In the genomic region with DNA sequence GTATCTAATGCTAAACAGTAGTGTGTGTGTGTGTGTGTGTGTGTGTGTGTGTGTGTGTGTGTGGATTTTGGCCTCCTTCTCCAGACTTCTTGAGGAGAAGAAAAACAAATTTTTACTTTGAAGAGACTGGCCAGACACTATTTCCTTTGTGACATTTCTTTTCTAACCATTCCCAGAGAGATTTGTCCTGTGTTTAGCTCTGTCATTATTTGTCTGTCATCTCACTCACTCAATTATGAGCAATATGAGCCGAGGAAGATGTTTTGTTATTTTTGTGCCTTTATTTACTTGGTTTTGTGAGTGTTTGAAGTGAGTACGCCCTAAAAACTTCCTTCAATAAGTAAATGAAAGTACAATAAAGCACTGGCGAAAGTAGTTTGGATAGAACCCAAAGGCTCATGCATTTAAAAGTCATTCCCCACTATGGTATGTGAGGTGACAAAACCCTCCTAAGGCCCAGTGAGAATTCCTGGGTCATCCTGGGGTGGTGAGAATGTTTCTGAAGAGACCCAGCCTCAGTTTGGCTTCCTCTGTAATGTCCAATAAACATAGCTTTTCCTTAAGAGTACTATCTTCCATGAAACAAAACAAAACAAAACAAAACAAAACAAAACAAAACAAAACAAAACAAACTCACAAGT, we compare ENCODE assay signal across 30 mouse cellular contexts. TPM values are rescaled to one million over a fixed set of nuclear protein-coding genes. Genes with fewer than 3 reads are reported as not detected.
DNase-seq lines count a peak whose midpoint lies in the region; ATAC-seq and TF ChIP-seq lines count a peak whose summit lies in the region.
"Had no signal": no experiment of that assay in that cellular context is flagged by ENCODE, and none has a peak within 500 bp of the region (broad histone marks: within the 10 kb centered on the region; RNA-seq: fewer than 3 reads in every experiment).

No protein-coding gene starts in this region.

- H3K36me3 ChIP-seq in lung, embryonic 14.5 days (ENCODE audit: insufficient read depth) = no peaks in the 10 kb centered on the region
- no peaks in the 10 kb centered on the region for H3K36me3 ChIP-seq in midbrain, embryonic 11.5 days (ENCODE audit: control insufficient read depth, insufficient read depth, low read length)
- H3K36me3 ChIP-seq in midbrain, postnatal 0 days (ENCODE audit: insufficient read depth, low read length) = no peaks in the 10 kb centered on the region
- no peaks in the 10 kb centered on the region for H3K36me3 ChIP-seq in kidney, embryonic 15.5 days
- H3K36me3 ChIP-seq: forebrain, embryonic 10.5 days; G1E; heart, embryonic 12.5 days; heart, embryonic 15.5 days; hindbrain, embryonic 10.5 days; hindbrain, embryonic 13.5 days had no signal

- H3K27me3 ChIP-seq in lung, embryonic 14.5 days (ENCODE audit: insufficient read depth, low read length) = no peaks in the 10 kb centered on the region
- H3K27me3 ChIP-seq in midbrain, embryonic 11.5 days (ENCODE audit: control insufficient read depth, insufficient read depth, low read length) = no peaks in the 10 kb centered on the region
- no peaks in the 10 kb centered on the region for H3K27me3 ChIP-seq in midbrain, postnatal 0 days (ENCODE audit: insufficient read depth, low read length)
- no peaks in the 10 kb centered on the region for H3K27me3 ChIP-seq in kidney, embryonic 15.5 days
- H3K27me3 ChIP-seq: CH12.LX; forebrain, embryonic 13.5 days; heart, embryonic 12.5 days; heart, embryonic 15.5 days; hindbrain, embryonic 13.5 days; Patski had no signal

- 35% methylated on average over 3 of the region's 3 CpGs for WGBS in lung, embryonic 14.5 days
- 27% methylated on average over 3 of the region's 3 CpGs for WGBS in lung, adult 2 months
- WGBS in midbrain, embryonic 11.5 days = 76% methylated on average over 3 of the region's 3 CpGs
- 77% methylated on average over 3 of the region's 3 CpGs for WGBS in midbrain, postnatal 0 days
- WGBS in kidney, embryonic 15.5 days = 64% methylated on average over 3 of the region's 3 CpGs

- peak; percentile 66 for DNase-seq in lung, embryonic 14.5 days
- DNase-seq in lung, adult 2 months = no peak
- peak; percentile 39 for DNase-seq in midbrain, embryonic 11.5 days (ENCODE audit: low spot score, missing footprints)
- DNase-seq in midbrain, postnatal 0 days (ENCODE audit: low spot score) = no peak
- peak; percentile 3 for DNase-seq in lung, postnatal 36 days
- DNase-seq: adrenal gland, postnatal 10 days; adrenal gland, postnatal 36 days; B cell, adult 2 months; cerebellum, adult 18-20 months; cerebellum, adult 9-10 months; cerebellum, postnatal 14 days; gastrocnemius, adult 2 months; gastrocnemius, postnatal 25 days; heart, adult 18-20 months; heart, postnatal 10 days; heart, postnatal 36 days had no signal

- ATAC-seq in lung, embryonic 14.5 days (ENCODE audit: insufficient read depth) = peak; percentile 88
- no peak for ATAC-seq in midbrain, embryonic 11.5 days (ENCODE audit: low FRiP score)
- ATAC-seq in midbrain, postnatal 0 days (ENCODE audit: low FRiP score) = no peak
- no peak for ATAC-seq in kidney, embryonic 15.5 days (replicated peaks; ENCODE audit: low FRiP score)
- ATAC-seq: forebrain, embryonic 13.5 days; forebrain, embryonic 16.5 days; hindbrain, embryonic 16.5 days; Patski had no signal

- no peak for TF ChIP-seq CTCF in lung, embryonic 14.5 days (IDR thresholded peaks at IDR 0.05; ENCODE audit: low read depth)
- TF ChIP-seq CTCF in lung, adult 2 months (IDR thresholded peaks at IDR 0.05; ENCODE audit: insufficient read depth, low read length) = no peak
- TF ChIP-seq CTCF in midbrain, postnatal 0 days (IDR thresholded peaks at IDR 0.05) = no peak

- H3K4me2 ChIP-seq in lung, embryonic 14.5 days = no peak overlapping the region
- no peak overlapping the region for H3K4me2 ChIP-seq in midbrain, embryonic 11.5 days
- no peak overlapping the region for H3K4me2 ChIP-seq in midbrain, postnatal 0 days (ENCODE audit: low read depth, low read length, poor library complexity, severe bottlenecking)
- no peak overlapping the region for H3K4me2 ChIP-seq in kidney, embryonic 15.5 days
- H3K4me2 ChIP-seq: forebrain, embryonic 13.5 days; heart, embryonic 12.5 days; heart, embryonic 15.5 days; hindbrain, embryonic 13.5 days had no signal

- H3K4me3 ChIP-seq in lung, embryonic 14.5 days (ENCODE audit: low read depth, low read length) = no peak overlapping the region
- no peak overlapping the region for H3K4me3 ChIP-seq in lung, adult 2 months (replicated peaks; ENCODE audit: extremely low read depth, low read depth, low read length)
- no peak overlapping the region for H3K4me3 ChIP-seq in midbrain, embryonic 11.5 days (ENCODE audit: low read depth, low read length)
- H3K4me3 ChIP-seq in midbrain, postnatal 0 days (ENCODE audit: low read depth, low read length) = no peak overlapping the region
- no peak overlapping the region for H3K4me3 ChIP-seq in kidney, embryonic 15.5 days (replicated peaks)
- H3K4me3 ChIP-seq: forebrain, embryonic 10.5 days; forebrain, embryonic 13.5 days; gastrocnemius, adult 2 months; heart, embryonic 12.5 days; heart, embryonic 15.5 days; hindbrain, embryonic 10.5 days; hindbrain, embryonic 13.5 days had no signal

- H3K9me3 ChIP-seq in lung, embryonic 14.5 days (ENCODE audit: low read depth, low read length) = no peaks in the 10 kb centered on the region
- H3K9me3 ChIP-seq in midbrain, embryonic 11.5 days (ENCODE audit: control insufficient read depth, low read length) = no peaks in the 10 kb centered on the region
- H3K9me3 ChIP-seq in midbrain, postnatal 0 days (ENCODE audit: low read length) = no peaks in the 10 kb centered on the region
- no peaks in the 10 kb centered on the region for H3K9me3 ChIP-seq in kidney, embryonic 15.5 days (replicated peaks)
- H3K9me3 ChIP-seq: forebrain, embryonic 10.5 days; forebrain, embryonic 13.5 days; G1E; heart, embryonic 12.5 days; heart, embryonic 15.5 days; hindbrain, embryonic 10.5 days; hindbrain, embryonic 13.5 days had no signal

- TF ChIP-seq POLR2A in lung, adult 2 months (IDR thresholded peaks at IDR 0.05; ENCODE audit: borderline replicate concordance, extremely low read depth, low read depth, low read length) = no peak

- H3K27ac ChIP-seq in lung, embryonic 14.5 days (ENCODE audit: low read depth) = no peak overlapping the region
- no peak overlapping the region for H3K27ac ChIP-seq in midbrain, embryonic 11.5 days (ENCODE audit: low read depth, low read length)
- no peak overlapping the region for H3K27ac ChIP-seq in midbrain, postnatal 0 days (ENCODE audit: low read depth, low read length)
- no peak overlapping the region for H3K27ac ChIP-seq in kidney, embryonic 15.5 days
- H3K27ac ChIP-seq: forebrain, embryonic 10.5 days; forebrain, embryonic 13.5 days; gastrocnemius, adult 2 months; heart, embryonic 15.5 days; hindbrain, embryonic 10.5 days; hindbrain, embryonic 13.5 days had no signal

- H3K9ac ChIP-seq in lung, embryonic 14.5 days = no peak overlapping the region
- no peak overlapping the region for H3K9ac ChIP-seq in midbrain, embryonic 11.5 days (ENCODE audit: low read length)
- H3K9ac ChIP-seq in midbrain, postnatal 0 days (replicated peaks; ENCODE audit: low read length, poor library complexity, severe bottlenecking) = no peak overlapping the region
- H3K9ac ChIP-seq in kidney, embryonic 15.5 days = no peak overlapping the region
- H3K9ac ChIP-seq: forebrain, embryonic 13.5 days; heart, embryonic 12.5 days; heart, embryonic 15.5 days; hindbrain, embryonic 13.5 days had no signal

- no peaks in the 10 kb centered on the region for H3K4me1 ChIP-seq in lung, embryonic 14.5 days (ENCODE audit: insufficient read depth)
- H3K4me1 ChIP-seq in lung, adult 2 months (ENCODE audit: control insufficient read depth, insufficient read depth, low read length) = no peaks in the 10 kb centered on the region
- H3K4me1 ChIP-seq in midbrain, embryonic 11.5 days (ENCODE audit: control insufficient read depth, insufficient read depth, low read length) = no peaks in the 10 kb centered on the region
- H3K4me1 ChIP-seq in midbrain, postnatal 0 days (ENCODE audit: insufficient read depth, low read length) = no peaks in the 10 kb centered on the region
- no peaks in the 10 kb centered on the region for H3K4me1 ChIP-seq in kidney, embryonic 15.5 days
- H3K4me1 ChIP-seq: forebrain, embryonic 10.5 days; forebrain, embryonic 13.5 days; heart, embryonic 12.5 days; heart, embryonic 15.5 days; hindbrain, embryonic 10.5 days; hindbrain, embryonic 13.5 days had no signal

RNA-seq across cellular contexts. Expression of gene Slc13a1, which starts 52.1 kb away (rescaled TPM):
- not detected in 2 replicates for polyA plus RNA-seq in lung, embryonic 14.5 days (2014; fragmentation: Nextera tagmentation; extraction: Ambion mirVana)
- polyA plus RNA-seq in lung, adult 2 months (2012; rRNA removed) = 0.05 TPM in 1 of 2 replicates, not detected in the other
- polyA plus RNA-seq in midbrain, embryonic 11.5 days (2014; fragmentation: Nextera tagmentation; extraction: Ambion mirVana) = 0.05 and 0.06 TPM in 2 replicates
- total RNA-seq in midbrain, postnatal 0 days (2014; rRNA removed) = not detected in 2 replicates
- polyA plus RNA-seq in midbrain, postnatal 0 days (2015; fragmentation: Nextera tagmentation; extraction: Ambion mirVana) = 0.06 and 0.22 TPM in 2 replicates
- 3.3 and 4.2 TPM in 2 replicates for polyA plus RNA-seq in kidney, embryonic 15.5 days (2015; fragmentation: Nextera tagmentation; extraction: Ambion mirVana)
- total RNA-seq: CH12.LX; gastrocnemius, postnatal 25 days; heart, postnatal 10 days had no signal
- polyA plus RNA-seq: embryonic facial prominence, embryonic 14.5 days; G1E; gonadal fat pad, adult 2 months; heart, embryonic 12.5 days; heart, embryonic 15.5 days; Patski had no signal

Comparison
In these comparisons a context has a peak if more than half of its experiments do, and no peak if none do; other contexts are left out.
1. DNase-seq: peak in lung, embryonic 14.5 days (single experiment), midbrain, embryonic 11.5 days (single experiment) and lung, postnatal 36 days (single experiment); none in lung, adult 2 months (single experiment) and midbrain, postnatal 0 days (single experiment).